Mouse (Mus musculus) stomach, postnatal 0 days (tissue): ENCODE measurements at regions not wholly inside any gene's neighbourhood (a gene's known extent, or its start where the extent isn't known, plus 50 kb on each side); places are given as distances from the start of the nearest gene placed in this dataset.

Experiments
- CTCF ChIP-seq: IDR thresholded peaks from 2 replicates; pipeline ENCODE4 v1.5.1; 2016; ENCODE audit warnings: antibody characterized with exemption, low read depth, mild to moderate bottlenecking, moderate library complexity
- EP300 ChIP-seq: optimal IDR thresholded peaks from 2 replicates; pipeline ENCODE3; 2016; ENCODE audit warnings: antibody characterized with exemption

DNA sequence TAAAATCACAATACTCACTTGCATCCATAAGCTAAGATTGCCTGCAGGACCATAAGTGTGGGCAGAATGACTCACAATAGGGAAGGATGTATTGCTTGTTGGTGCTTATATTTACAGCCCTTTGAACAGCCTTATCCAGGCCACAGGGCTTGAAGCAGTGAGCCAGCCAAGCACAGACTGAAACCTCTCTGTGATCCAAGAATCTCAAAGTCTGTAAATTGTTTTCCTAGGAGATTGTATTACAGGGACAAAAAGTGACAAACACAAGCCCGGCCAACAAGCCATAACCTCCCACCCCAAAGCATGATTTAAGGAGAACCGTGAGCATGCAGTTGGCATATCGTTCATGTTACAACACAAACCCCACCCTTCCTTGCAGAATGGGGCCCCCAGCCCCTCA lies 319.2 kb downstream of the Wdr11 start:
- TF ChIP-seq CTCF = no peak
- no peak for TF ChIP-seq EP300
